Mouse (Mus musculus): ENCODE results near the gene Efr3b. TPM values are rescaled to one million over a fixed set of nuclear protein-coding genes. Genes with fewer than 3 reads are reported as not detected.

The Efr3b gene
- polyA plus RNA-seq (2015; fragmentation: Nextera tagmentation; extraction: Ambion mirVana), result 1.5 and 1.7 TPM in 2 replicates

GRCm38 (mm10) chr12:4038061-4039041, at the start of gene Efr3b:
Efr3b (minus strand) TSS chr12:4038915.

GRCm38 (mm10) chr12:4082132-4083001, 43.7 kb upstream of the Efr3b start, which contains the start of gene Dnajc27:
Dnajc27 (plus strand) TSS chr12:4082583.

DNA sequence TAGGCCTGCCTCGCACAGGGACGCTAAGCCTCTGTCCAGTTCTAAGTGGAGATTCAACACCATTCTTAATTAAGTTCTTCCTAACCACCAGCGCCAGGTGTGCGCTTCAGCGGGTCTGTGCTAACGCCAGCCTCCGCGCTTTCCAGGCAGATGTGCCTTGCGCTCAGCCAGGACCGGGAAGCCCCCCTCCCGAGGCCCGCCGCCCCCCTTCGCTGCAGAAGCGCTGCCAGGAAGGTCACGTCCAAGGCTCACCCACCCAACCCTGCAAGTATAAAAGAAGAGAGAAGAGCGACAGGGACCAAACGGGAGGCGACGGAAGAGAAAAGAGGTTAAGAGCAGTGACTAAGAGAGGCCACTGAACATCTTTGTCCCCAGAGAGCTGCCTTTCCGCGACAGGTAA, 84.1 kb downstream of the Efr3b start, which contains the start of gene Pomc:
Gene Pomc (plus strand): TSS at position 301 of the 400 bp plus-strand sequence.

Other genes with a start within 250 kb of the Efr3b start
- gene Dnmt3a, start 232.9 kb downstream of the Efr3b start, polyA plus RNA-seq (2015; fragmentation: Nextera tagmentation; extraction: Ambion mirVana), result 53.2 and 59.2 TPM in 2 replicates
- gene Pomc, start 84.0 kb downstream of the Efr3b start, polyA plus RNA-seq (2015; fragmentation: Nextera tagmentation; extraction: Ambion mirVana), result 1.7 and 2.1 TPM in 2 replicates
- gene Dnajc27, start 43.7 kb upstream of the Efr3b start, polyA plus RNA-seq (2015; fragmentation: Nextera tagmentation; extraction: Ambion mirVana), result 4.6 and 5.2 TPM in 2 replicates
- gene Adcy3, start 94.2 kb upstream of the Efr3b start, polyA plus RNA-seq (2015; fragmentation: Nextera tagmentation; extraction: Ambion mirVana), result 2.1 and 3.0 TPM in 2 replicates
- gene Ptrhd1, start 195.1 kb upstream of the Efr3b start, polyA plus RNA-seq (2015; fragmentation: Nextera tagmentation; extraction: Ambion mirVana), result 4.6 and 5.2 TPM in 2 replicates
- 2.5 and 3.2 TPM in 2 replicates for gene Cenpo, start 195.4 kb upstream of the Efr3b start, polyA plus RNA-seq (2015; fragmentation: Nextera tagmentation; extraction: Ambion mirVana)